Mouse (Mus musculus) urinary bladder, adult 18-20 months (tissue): ENCODE data around the gene Cdc34.

Experiments
- DNase-seq, 2 experiments: peaks; one replicate each; pipeline ENCODE4 v3.0.0; 2022; ENCODE audit warnings: low spot score in 2 of 2, mixed read lengths in 2 of 2

The Cdc34 gene

DNA sequence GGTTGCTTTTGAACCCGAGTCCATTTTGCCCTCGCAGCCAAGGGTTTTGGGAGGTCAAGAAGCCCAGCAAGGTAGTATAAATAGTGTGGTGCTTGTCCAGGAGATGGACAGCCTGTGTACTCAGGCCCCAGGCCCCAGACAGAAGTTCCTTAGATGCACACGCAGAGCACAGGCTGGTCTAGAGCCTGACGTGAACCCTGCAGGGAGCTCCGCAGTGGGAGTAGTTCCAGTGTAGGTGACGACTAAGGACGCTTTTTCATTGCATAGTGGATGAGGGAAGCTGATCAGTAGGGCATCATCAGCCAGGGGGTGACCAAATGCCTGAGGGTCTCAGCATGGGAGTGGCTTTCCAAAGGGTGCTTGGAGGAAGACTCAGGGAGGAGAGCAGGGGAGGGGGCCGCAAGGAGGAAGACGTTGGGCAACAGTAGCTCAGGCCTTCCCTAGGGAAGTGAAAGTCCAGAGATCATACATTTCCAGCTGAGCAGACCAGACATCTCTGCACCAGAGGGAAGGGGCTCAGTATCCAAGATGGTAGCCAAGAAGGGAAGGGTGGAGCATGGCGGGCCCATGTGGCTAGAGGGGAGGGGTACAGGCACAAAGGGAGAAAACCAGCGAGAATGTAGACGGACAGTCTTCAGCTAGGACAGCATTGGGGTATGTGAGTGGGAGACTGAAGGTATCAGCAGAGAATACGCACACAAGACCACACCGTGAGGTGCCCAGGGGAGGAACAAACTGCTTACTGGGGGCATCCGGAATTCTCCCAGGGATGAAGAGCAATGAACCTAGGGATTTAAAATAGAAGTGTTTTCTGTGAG, 11.7 kb upstream of the Cdc34 start:
- DNase-seq, result no peak

DNA sequence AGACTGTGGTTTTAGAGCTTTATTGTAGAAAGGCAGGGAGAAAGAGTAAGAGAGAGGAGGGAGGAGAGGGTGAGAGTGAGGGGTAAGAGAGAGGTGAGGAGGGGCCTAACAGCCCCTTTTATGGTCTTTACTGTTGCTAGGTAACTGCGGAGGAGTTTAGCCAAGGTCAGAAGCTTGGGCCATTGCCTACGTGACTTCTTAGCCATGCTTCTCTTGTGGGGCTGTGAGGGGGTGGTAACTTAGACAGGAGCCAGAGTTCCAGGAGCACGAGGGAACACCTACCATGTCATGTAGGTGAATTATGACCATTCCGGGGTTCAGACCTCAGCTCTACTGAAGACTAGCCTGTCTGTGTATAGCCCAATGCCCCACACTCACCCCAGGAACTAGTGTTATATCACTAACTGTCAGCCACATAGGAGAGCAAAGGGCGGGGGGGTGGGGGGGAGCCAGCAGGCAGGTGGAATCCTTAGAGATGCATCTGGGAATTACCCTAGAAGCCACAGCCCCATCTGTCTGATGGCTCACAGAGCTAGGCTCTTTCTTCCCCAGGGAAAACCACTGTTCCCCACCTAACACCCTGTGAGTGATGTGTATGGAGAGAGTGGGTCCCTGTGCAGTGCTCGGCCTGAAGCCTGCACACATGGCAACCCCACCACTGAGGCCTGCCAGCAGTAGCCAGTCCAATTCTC, 10.5 kb upstream of the Cdc34 start:
- DNase-seq, result no peak

DNA sequence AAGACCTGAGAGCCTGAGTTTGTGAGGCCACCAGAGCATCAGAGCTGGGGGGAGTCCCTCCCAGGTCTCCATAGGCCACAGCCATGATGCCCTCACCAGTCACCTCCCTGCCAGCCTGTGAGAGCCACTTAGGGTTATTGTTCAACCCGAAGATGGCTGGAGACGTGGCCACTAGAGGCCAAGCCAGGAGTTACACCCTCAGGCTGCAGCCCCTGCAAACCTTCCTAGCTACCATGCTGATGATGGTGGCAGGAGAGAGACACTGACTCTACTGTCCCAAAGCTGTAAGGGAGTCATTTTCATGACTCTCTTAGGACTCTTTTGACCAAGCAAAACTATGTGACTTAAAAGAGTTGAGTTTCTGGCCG, 9.9 kb upstream of the Cdc34 start:
- DNase-seq, result no peak

DNA sequence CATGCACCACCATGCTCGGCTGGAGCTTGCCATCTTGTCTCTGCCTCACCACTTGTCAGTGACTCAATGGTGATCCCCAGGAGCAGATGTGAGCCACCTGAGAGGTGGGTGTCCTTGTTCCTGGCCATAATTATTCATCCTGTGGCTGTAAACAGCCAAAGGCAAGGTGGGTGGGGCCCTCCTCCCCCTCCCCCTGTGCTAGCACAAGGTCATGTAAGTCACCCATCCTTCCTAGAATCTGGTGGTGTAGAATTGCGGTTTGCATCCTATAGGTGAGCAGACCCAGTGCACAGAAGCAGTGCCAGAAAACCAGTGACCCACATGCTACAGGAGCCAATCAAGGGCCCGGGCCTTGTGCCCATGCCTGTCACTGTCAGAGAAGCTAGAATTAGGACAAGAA, 8.9 kb upstream of the Cdc34 start:
- DNase-seq, result no peak

DNA sequence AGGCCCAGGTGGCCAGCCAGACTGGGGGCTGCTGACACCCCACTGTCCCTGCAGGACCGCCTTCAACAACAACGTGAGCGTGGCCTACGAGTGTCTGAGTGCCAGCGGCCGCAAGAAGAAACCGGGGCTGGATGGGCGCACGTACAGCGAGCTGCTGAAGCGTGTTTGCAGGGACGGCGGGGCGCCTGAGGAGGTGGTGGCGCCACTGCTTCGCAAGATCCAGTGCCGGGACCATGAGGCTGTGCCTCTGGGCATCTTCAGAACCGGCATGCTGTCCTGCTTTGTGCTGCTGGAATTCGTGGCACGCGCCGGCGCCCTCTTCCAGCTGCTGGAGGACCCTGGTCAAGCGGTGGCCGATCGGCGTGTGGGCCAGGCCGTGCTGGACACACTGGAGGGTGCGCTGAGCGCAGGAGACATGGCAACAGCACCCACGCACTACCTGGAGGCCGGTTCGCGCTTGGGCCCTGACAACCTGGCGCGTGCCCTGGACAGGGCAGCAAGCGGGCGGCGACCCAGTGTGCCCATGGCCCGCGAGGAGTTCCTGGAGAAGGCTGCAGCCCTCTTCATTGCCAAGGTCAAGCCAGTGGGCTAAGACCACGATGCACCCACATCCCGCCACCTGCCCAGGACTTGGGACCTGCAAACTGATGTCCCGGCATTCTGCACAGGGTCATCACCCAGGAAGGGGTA, 6.5 kb upstream of the Cdc34 start:
- no peak for DNase-seq

DNA sequence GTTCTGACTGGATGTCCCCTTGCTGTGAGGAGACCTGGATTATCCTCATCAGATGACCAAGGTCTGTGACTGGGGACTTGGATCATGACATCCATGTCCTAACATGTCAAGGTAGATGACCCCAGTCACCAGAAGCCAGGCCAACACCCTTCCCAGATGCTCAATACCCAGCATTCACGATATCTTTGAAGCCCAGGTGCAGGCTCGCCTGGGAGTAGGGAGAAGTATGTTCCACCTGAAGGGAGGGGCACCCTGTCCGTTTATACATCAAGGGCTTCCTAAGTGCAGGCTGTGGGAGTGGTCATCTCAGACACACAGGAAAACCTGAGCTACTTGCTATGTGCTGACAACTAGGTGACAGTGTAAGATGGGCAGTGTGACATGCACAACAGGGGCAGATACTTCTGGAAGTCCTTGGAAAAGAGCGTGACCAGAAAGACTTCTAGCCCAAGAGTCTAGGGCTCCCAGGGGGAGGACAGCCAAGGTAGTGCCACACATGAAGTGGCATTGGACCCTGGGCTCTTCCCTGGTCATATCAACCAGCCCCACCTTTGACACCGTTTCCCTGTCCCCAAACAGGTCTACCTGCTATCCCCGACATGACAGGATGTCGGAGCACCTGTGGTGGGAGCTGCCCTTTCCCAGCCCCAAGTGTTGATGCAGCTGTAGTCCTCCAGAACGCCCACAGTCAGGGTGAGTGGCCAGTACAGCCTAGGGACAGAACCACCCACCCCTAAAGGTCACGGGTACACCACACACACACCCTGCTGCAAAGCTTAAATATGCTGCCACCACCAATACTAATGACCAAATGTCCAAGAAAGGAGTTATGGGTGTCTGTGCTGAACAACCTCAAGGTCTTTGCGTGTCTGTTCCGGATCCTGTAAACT, 1.1 kb upstream of the Cdc34 start:
- no peak for DNase-seq

DNA sequence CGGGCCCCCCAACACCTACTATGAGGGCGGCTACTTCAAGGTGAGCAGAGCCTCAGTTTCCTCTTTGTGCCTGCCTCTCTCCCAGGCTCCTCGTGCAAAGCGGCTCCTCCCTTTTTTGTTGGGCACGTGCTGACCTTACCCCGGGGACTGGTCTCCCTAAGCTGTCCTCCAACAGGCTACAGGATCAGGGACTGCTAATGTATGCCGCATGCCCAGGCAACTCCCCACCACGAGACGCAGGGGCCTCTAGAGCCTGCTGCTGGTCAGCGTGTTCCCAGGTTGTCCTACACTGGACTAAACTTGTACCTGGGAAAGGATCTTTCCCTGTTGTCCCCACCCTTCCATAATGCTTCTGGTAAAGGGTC, 538 bp downstream of the Cdc34 start:
- no peak for DNase-seq

DNA sequence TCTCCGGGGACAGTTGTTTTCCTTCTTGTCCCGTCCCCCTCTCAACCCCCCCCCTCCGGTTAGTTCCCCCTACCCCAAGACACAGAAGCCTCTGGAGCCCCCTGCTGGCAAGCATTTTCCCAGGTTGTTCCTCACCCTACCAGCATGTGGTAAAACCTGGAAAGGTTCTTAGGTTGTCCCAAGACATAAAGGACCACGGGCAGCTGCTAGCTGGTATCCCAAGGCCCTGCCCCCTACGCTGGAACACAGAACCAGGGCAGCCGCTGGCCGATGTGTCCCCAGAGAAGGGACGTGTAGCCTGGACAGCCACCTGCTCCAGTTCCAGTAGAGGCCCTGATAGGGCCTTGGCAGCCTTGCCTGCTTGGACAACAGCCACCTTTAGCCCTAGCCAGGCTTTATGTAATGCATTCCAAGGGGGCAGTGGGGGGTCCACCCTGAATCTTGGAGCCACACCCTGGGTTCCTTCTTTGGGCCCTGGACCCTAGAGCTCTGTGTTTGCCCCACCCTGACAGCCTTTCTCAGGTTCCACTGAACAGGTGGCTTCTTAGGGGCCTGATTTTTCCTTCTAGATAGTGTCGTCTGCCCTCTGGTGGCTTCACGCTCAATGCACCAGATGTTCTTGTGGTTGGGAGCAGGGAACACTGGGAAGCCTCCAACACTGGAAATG, 1.1 kb downstream of the Cdc34 start:
- no peak for DNase-seq

DNA sequence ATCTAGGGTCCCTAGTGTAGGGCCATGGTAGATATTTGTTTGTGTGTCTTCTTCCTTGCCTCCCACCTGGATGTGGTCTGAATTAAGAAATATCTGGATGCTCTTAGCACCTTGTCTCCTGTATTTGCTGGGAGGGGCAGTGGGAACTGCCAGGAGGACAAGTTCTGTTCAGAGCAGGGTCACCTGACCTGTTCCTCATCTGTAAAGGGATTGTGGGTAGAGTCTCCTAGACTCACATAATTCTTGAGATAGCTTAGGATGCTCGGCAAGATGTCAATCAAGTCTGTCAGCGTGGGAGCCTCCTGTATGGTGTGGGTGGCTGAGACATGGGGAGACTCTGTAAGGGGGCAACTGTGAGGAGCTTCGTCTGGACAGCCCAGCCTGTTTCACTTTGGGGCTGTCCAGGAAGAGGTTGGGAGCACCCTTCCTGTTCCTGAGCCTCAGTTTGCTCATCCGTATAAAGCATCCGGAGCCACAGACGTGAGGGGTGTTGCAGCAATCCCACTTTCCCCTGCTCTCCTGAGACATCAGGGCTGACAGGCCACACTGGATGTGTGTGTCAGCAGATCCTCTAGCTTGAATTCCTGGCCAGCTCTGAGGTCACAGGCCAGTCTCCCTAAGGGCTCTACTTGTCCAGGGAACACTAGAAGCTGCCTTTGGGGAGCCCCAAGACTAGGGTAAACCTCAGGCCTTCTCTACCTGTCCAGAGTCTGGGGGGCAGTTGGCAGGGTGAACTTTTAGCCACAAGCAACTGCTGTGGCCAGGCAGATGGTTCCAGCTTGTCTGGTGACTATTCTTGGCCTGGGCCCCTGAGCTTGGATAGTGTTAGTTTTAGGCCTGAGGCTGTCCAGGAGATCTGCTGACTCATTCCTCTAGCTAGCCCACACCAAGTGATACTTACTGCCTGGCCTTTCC, 2.0 kb downstream of the Cdc34 start:
- no peak for DNase-seq

DNA sequence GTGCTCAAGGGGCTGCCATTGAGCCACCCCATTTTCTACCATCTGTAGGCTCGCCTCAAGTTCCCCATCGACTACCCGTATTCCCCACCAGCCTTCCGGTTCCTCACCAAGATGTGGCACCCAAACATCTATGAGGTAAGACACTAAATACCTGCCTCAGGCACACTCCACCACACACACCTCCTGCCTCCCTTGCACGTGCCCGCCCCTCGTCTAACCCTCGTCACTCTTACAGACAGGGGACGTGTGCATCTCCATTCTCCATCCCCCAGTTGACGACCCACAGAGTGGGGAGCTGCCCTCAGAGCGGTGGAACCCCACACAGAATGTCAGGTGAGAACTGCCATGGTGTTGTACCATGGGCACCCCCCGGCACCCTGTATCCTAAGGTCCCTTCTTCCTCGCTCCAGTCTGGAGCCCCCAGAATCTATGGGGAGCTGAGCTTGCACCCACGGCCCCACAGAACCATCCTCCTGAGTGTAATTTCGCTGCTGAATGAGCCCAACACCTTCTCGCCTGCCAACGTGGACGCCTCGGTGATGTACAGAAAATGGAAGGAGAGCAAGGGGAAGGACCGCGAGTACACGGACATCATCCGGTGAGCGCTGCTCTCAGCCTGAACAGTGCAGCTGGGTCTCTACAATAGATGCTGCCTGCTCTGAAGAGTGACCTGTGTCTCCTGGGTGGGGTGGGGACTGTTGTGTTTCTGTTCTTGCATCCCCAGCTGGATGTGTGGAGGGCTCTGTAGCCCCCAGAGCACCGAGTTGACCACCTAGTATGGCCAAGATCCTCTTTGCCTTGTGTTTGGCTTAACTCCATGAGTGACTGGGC, 3.0 kb downstream of the Cdc34 start:
- DNase-seq, result no peak

DNA sequence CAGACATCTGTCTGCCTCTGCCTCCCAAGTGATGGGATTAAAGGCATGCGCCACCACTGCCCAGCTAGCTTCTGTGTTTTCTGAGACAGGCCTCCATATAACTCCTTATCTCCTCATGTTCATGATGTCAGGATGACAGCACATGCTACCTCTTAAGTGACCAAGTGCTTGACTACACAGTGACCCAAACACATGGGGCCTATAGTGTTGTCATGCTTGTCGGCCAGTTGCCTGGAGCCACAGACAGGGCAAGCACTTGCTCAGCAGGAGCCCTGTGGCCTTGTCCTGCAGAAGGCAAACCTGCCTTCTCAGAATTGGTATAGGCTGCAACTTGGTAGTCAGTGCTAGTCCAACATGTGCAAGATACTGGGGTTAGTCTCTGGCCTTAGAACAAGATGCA, 4.2 kb downstream of the Cdc34 start:
- no peak for DNase-seq

DNA sequence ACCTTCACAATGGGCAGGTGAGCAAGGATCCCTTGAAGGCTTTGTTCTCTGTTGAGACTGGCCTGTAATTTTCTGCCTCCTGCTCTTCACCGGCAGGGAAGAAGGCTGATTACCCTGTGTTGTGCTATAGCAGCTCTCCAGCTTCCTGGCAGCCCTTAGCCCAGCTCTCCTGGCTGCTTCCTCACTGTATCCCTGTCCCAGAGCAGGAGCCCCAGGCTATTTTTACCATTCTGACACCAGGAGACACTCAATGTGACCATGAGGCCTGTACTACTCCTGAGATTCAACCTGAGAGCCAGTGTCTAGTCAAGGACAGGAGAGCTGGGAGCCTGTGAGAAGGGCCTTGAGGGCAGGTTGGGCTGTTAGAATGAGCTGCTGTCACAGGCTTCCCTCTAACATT, 4.7 kb downstream of the Cdc34 start:
- no peak for DNase-seq

DNA sequence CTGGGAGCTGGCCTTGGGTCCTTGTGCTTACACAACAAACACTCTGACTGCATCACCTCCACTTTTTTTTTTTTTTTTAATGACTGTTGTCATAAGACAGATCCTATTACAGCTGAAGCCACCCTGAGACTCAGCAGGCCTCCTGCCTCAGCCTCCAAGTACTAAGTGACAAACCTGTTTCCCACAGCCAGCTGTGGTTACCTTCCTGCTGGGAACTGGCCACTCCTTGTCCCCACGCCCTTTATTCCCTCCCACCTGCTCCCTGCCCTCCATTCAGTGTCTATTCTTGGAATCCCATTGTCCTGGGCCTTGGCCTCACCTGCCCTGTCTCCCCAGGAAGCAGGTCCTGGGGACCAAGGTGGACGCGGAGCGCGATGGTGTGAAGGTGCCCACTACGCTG, 5.5 kb downstream of the Cdc34 start:
- no peak for DNase-seq

DNA sequence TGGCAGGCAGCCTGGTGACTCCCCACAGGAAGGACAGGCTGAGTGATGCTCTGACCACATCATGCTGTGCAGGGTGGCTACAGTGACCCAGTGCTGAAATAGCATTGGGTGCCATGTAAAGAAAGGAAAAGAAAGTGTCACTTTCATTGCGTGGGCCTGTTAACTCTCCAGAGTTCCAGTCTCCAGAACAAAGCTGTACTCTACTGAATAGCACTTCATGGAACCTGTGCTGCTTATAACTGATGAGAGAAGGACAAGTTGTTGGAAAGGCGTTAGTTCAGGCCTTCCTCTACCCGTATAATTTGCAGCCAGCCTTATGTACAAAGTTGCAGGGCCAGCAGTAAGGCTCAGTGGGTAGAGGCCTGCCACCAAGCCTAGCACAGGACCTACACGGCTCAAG, 6.7 kb downstream of the Cdc34 start, which contains the start of gene Gzmm:
TSS of gene Gzmm (plus strand) at position 301 of the 400 bp plus-strand sequence.
- DNase-seq, result no peak

DNA sequence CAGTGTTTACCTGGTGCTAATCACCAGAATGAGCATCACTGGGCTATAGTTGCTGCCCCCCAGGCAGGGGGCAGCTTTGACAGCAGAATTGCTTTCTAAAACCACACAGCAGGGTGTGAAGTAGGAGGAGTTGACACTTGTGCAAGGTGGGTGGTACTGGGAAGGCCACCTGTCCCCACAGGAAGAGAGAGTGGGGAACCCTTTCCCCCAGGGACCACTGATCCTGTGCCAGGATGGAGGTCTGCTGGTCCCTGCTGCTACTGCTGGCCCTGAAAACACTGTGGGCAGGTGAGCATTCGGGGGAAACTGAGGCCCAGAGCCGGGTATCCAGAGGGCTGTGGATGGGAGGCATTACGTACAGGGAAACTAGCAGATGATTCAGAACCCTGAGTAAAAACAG, 7.2 kb downstream of the Cdc34 start:
- no peak for DNase-seq

DNA sequence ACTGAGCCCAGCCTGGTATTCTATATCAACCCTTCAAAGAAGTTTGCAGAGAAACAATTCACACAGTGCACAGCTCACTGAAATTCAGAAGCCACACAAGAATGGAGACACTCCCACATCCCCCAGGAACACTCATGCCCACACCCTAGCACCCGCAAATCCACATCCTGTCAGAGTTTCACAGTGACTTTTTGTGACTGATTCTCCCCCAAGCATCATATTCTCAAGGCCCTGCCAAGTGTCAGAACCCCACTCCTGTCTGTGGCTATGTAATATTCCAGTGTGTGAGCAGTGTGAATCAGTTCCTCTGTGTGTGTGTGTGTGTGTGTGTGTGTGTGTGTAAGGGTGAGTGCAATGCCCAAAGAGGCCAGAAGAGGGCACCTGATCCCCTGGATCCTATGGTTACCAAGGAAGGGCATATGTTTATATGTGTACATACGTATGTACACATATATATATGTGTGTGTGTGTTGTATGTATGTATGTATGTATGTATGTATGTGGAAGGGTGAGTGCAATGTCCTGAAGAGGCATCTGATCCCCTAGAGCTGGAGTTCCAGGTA, 10.1 kb downstream of the Cdc34 start:
- no peak for DNase-seq

DNA sequence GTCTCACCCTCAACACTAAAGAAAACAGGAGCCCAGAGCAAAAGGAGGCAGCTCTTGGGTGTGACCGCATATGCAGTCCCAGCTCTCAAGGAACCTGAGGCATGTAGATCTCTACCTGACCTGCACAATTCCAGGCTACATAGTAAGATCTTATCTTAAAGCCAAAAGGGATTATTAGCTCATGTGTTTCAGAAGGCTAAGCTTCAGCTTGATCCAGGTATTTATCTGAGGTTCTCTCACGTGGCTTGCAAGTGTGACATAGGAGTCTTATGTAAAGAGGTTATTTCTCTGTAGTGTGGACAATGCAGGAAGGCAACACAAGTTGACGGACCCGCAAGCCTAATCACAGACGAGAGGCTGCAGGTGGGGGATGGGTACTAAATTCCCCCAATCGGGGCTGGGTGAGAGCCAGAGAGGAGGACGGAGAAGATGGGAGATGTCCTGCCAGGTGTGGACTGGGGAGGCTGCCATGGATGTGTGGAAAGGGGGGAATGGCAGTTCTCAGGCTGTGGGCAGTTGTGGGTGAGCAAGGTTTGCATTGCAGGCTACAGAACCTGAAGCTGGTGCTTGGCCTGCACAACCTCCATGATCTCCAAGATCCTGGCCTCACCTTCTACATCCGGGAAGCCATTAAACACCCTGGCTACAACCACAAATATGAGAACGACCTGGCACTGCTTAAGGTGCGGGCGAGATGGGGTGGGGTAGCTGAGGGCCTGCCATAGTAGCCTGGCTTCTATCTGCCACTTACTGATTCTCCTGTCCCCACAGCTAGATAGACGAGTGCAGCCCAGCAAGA, 11.8 kb downstream of the Cdc34 start:
- DNase-seq, result no peak

DNA sequence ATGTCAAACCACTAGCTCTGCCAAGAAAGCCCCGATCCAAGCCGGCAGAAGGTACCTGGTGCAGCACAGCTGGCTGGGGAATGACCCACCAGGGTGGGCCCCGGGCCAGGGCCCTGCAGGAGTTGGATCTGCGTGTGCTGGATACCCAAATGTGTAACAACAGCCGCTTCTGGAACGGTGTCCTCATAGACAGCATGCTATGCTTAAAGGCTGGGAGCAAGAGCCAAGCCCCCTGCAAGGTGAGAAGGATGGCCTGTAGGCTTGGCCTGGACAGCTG, 12.3 kb downstream of the Cdc34 start:
- no peak for DNase-seq
